Mouse (Mus musculus) neural tube, embryonic 11.5 days (tissue): ENCODE measurements around the gene Zfp68. TPM values are rescaled to one million over a fixed set of nuclear protein-coding genes. Genes with fewer than 3 reads are reported as not detected.

Experiments
- microRNA-seq: library from miRNA; unstranded; fragments of <30 nt; microRNA quantifications from one replicate; pipeline ENCODE4, GENCODE M21; 2016
- polyA plus RNA-seq: library from polyadenylated mRNA; unstranded; fragments of >200 nt; fragmentation: Nextera tagmentation; extraction: Ambion mirVana; gene quantifications from 2 replicates; pipeline ENCODE4 v1.2.1, GENCODE M21; 2014

Gene Zfp68
- polyA plus RNA-seq, 1 experiment from 2014 or later = 84.8 TPM

Small RNAs within 50 kb of the gene (microRNA-seq; reads per million reads assigned to microRNA genes)
- not detected for gene Gm24082

Other genes with a start within 250 kb of the Zfp68 start
- gene Zfp157, start 178.3 kb downstream of the Zfp68 start, polyA plus RNA-seq = 48.4 and 52.9 TPM in 2 replicates
- gene 1700123K08Rik, start 55.0 kb downstream of the Zfp68 start, polyA plus RNA-seq = not detected in 2 replicates
- 13.1 and 14.9 TPM in 2 replicates for gene A430033K04Rik, start 3.1 kb upstream of the Zfp68 start, polyA plus RNA-seq
- gene Fam20c, start 134.8 kb upstream of the Zfp68 start, polyA plus RNA-seq = 25.5 and 28.2 TPM in 2 replicates
- gene Gm5294, start 200.3 kb upstream of the Zfp68 start, polyA plus RNA-seq = not detected in 2 replicates